Mouse (Mus musculus) embryonic facial prominence, embryonic 15.5 days (tissue): ENCODE results near the gene Top2b. TPM values are rescaled to one million over a fixed set of nuclear protein-coding genes. Genes with fewer than 3 reads are reported as not detected.
A peak's percentile ranks its signal among the peaks of the same experiment; 100 is the strongest.

Source experiments
- ATAC-seq: fragments of 200-750 bp; cut with Nextera tagmentation; 2 replicates; pipeline ENCODE4 v1.8.0; 2017; ENCODE audit warnings: low read depth, moderate TSS enrichment; ENCODE audit not compliant: insufficient number of reproducible peaks, low FRiP score, low TSS enrichment
- H3K27ac ChIP-seq: fragments of 300-500 bp; sonication (generic); replicated peaks from 2 replicates; pipeline ENCODE4 v1.5.1; 2015; ENCODE audit warnings: mild to moderate bottlenecking, inconsistent platforms
- H3K27me3 ChIP-seq: fragments of 300-500 bp; sonication (generic); 2 replicates; pipeline ENCODE4 v1.6.1; 2015; ENCODE audit warnings: inconsistent platforms
- H3K36me3 ChIP-seq: fragments of 300-500 bp; sonication (generic); 2 replicates; pipeline ENCODE4 v1.6.1; 2015; ENCODE audit warnings: mild to moderate bottlenecking, inconsistent platforms
- H3K4me1 ChIP-seq: fragments of 300-500 bp; sonication (generic); 2 replicates; pipeline ENCODE4 v1.6.1; 2015; ENCODE audit warnings: inconsistent platforms
- H3K4me2 ChIP-seq: fragments of 300-500 bp; sonication (generic); replicated peaks from 2 replicates; pipeline ENCODE4 v1.6.1; 2015; ENCODE audit warnings: mild to moderate bottlenecking, inconsistent platforms
- H3K4me3 ChIP-seq: fragments of 300-500 bp; sonication (generic); replicated peaks from 2 replicates; pipeline ENCODE4 v1.5.1; 2015; ENCODE audit warnings: mild to moderate bottlenecking, inconsistent platforms
- H3K9ac ChIP-seq: fragments of 300-500 bp; sonication (generic); 2 replicates; pipeline ENCODE4 v1.6.1; 2015; ENCODE audit warnings: inconsistent platforms
- H3K9me3 ChIP-seq: fragments of 300-500 bp; sonication (generic); replicated peaks from 2 replicates; pipeline ENCODE4 v1.6.1; 2016; ENCODE audit warnings: inconsistent platforms
- WGBS: fragments of 180-500 bp; shearing (Covaris S2); methylation state at CpG from one replicate; pipeline ENCODE4 v1.1.7; 2015; 5-methylcytosine and 5-hydroxymethylcytosine counted together
- polyA plus RNA-seq: library from polyadenylated mRNA; unstranded; fragments of >200 nt; fragmentation: Nextera tagmentation; extraction: Ambion mirVana; gene quantifications from 2 replicates; pipeline ENCODE4 v1.2.1, GENCODE M21; 2015

The Top2b gene
- polyA plus RNA-seq, 1 experiment from 2014 or later: 49.1 TPM

DNA sequence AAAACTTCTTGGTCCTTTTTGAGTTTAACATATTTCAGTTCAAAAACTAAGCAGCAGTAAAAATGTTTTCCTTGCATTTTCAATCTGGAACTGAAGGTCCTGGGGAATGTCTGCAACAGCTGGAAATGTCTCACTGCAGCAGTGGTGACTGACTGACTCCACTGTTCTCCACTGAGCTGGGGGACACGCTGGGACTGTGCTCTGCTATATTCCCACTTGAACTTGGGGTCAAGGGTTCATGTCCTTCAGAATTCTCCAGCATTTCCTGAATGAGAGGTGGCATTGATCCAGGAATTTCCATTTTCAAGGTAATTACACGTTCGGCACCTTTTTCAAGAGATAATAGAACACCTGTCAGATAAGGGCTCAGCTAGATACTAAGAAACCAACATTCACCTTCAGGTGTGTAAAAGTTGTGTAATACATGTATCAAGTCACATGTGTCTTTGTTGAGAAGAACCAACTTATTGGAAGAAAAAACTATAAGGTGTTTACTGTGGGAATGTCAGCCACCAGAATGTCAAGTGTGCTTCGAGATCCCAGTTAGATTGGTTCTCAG is 67.0 kb downstream of the Top2b start:
- Histone ChIP-seq H3K4me2 (no peak overlapping the region), H3K36me3 (peaks cover 31% of the 10 kb centered on the region), H3K4me1 (0 out of 2 replicates have a peak, but pooled peaks cover 4% of the 10 kb centered on the region), H3K27me3 (no peaks in the 10 kb centered on the region), H3K9ac (no peak overlapping the region), H3K9me3 (no peaks in the 10 kb centered on the region), H3K27ac (no peak overlapping the region), H3K4me3 (no peak overlapping the region)
- ATAC-seq: no peak
- 50% methylated on average over 4 of the region's 4 CpGs for WGBS

DNA sequence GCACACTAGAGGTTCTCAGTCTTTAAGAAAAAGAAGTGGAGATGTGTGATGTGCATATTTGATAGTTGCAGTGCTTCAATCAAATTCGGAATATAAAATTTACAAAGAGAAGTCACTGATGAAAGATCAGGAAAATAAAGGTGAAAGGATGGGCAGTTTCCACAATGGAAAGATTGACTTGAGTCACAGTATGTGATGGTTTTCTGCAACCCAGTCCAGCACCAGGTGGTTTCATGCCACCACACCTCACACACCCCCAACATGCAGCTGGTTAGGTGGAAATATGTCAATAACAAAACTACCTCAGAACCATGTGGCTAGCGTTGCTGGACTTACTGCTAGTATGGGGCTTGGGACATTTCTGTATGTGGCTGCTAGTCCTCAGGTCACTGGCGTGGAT is 67.6 kb downstream of the Top2b start:
- no peak overlapping the region for H3K4me2 ChIP-seq
- no peak overlapping the region for H3K9ac ChIP-seq
- whole genome bisulfite sequencing: 74% methylated on average over 3 of the region's 3 CpGs
- 0 out of 2 replicates have a peak, but pooled peaks have one; percentile 5 for ATAC-seq
- H3K27me3 ChIP-seq: no peaks in the 10 kb centered on the region
- H3K9me3 ChIP-seq: no peaks in the 10 kb centered on the region
- H3K4me3 ChIP-seq: no peak overlapping the region
- H3K4me1 ChIP-seq: 0 out of 2 replicates have a peak, but pooled peaks cover 4% of the 10 kb centered on the region
- peaks cover 29% of the 10 kb centered on the region for H3K36me3 ChIP-seq
- peak overlapping the region; percentile 60; the same call in 1 of the 2 replicates for H3K27ac ChIP-seq

DNA sequence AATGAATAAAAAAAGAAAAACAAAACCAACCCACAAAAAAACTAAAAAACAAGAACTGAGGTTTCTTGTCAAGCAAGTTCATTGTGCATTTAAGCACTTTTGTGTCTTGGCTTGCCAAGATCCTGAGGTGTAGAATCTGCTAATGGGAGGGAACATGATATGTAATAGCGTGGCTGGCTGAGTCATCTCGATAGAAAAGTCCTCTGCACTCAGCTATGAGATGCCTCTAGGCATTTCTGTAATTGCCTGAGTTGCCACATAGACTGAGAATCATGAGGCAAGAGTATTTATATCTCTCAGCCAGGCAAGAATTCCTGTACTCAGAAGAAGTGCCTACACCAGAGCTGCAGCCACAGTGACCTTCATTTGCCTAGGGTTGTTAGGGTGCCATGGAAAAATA is 68.2 kb downstream of the Top2b start:
- Histone ChIP-seq H3K27ac (peak overlapping the region; percentile 60; the same call in 1 of the 2 replicates), H3K9me3 (no peaks in the 10 kb centered on the region), H3K27me3 (no peaks in the 10 kb centered on the region), H3K4me3 (no peak overlapping the region), H3K4me1 (0 out of 2 replicates have a peak, but pooled peaks cover 4% of the 10 kb centered on the region), H3K36me3 (peaks cover 28% of the 10 kb centered on the region), H3K9ac (no peak overlapping the region), H3K4me2 (no peak overlapping the region)
- peak; percentile 59 for ATAC-seq
- 33% methylated on average over 2 of the region's 2 CpGs for WGBS

DNA sequence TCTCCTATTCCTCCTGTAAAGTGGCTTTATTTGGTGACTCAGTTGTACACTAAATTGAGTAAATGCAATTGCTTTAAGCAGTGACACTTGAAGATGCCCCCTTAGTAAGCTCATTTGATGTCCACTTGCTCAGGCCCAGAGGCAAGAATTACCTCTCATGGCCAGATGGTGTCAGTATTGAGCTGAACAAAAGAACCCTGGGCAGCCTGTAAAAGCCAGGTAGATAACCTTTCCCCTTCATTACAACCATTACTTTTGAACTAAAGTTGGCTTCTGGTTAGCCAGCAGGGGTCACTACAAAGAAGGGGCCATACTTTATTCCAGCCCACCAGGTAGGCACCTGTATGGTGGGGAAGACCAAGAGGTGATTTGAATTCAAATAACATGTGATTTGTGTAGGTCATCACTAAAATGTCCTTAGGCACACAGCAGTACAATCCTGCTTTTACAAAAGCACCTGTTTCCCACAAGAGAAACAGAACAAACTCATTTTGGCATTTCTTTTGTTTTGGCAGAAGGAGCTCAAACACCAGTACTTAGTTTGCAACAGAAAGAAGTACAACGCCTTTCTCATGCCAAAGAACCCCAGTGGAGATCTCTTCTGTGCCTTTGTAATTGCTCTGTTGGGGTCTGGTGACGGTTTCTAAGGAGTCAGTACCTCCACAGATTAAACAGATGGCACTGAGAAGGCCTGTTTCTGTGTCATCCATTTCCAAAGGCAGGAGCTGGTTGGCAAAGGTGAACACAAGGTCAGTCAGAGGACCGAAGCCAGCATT is 69.6 kb downstream of the Top2b start:
- Histone ChIP-seq H3K36me3 (peaks cover 28% of the 10 kb centered on the region), H3K4me1 (0 out of 2 replicates have a peak, but pooled peaks cover 4% of the 10 kb centered on the region)

DNA sequence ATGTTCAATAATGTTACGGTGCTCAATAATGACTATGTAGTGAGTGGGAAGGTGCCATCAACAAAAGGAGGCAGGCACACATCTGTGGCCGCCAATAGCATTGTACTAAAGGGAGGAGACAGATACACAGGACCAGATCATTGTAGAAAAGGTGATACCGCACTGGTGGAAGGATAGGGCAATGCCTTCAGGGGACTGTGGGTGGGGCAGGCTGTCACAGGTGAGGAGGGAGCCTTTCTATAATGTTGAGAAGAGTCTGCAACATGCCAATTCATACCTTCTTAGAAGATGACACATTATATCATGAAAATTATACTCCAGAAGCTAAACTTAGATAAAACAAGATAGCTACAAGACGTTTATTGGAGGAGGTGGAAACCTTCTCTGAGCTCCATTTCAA is 72.4 kb downstream of the Top2b start:
- H3K36me3 ChIP-seq: peaks cover 14% of the 10 kb centered on the region; the same call in 1 of the 2 replicates
- no peak for ATAC-seq
- H3K4me2 ChIP-seq: no peak overlapping the region
- no peak overlapping the region for H3K27ac ChIP-seq
- no peak overlapping the region for H3K4me3 ChIP-seq
- H3K4me1 ChIP-seq: peaks cover 4% of the 10 kb centered on the region; the same call in 1 of the 2 replicates
- H3K9ac ChIP-seq: no peak overlapping the region
- 80% methylated on average over 4 of the region's 4 CpGs for WGBS
- no peaks in the 10 kb centered on the region for H3K9me3 ChIP-seq
- no peaks in the 10 kb centered on the region for H3K27me3 ChIP-seq

More for the DNA sequence above, 69.6 kb downstream of the Top2b start:
- H3K9me3 ChIP-seq: no peaks in the 10 kb centered on the region
- no peak overlapping the region for H3K27ac ChIP-seq
- H3K4me3 ChIP-seq: no peak overlapping the region
- no peak for ATAC-seq
- H3K9ac ChIP-seq: no peak overlapping the region
- 61% methylated on average over 3 of the region's 3 CpGs for WGBS
- H3K27me3 ChIP-seq: no peaks in the 10 kb centered on the region
- H3K4me2 ChIP-seq: no peak overlapping the region

DNA sequence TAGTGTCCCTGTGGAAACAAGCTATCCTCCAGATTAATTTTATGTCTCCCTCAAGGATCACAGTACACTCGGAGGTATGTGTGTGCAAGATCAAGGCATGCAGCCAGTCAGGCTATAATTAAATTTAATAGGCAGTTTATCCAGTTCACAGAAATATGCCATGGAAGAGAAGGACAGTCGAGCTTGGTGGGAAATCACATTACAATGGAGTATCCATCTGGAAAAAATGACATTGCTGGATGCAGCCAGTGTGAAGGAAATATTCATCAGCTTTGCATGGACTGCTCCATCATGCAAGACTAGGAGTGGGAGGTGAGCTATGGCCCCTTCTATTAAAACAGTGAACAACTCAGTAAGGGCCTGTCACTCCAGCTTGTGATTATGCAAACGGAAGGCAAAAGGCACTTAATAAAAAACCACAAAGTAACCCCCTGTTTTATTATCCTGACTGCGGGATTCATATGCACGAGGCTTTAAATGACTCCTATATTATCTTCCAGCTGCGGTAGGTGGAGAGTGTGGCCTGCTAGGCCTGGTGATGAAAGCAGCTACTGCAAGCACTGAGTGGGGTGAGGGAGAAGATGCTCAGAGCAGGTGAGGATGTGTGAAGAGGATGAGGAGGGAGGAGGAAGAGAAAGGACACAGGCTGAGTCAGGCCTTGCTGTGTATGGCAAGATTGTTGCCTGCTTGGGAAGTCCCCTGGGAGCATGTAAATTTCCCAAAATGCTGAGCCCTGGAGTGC is 74.6 kb downstream of the Top2b start:
- H3K9ac ChIP-seq: no peak overlapping the region
- no peak overlapping the region for H3K4me3 ChIP-seq
- H3K27ac ChIP-seq: no peak overlapping the region
- WGBS: 53% methylated on average over 6 of the region's 6 CpGs
- H3K27me3 ChIP-seq: no peaks in the 10 kb centered on the region
- ATAC-seq: no peak
- H3K4me2 ChIP-seq: no peak overlapping the region
- no peaks in the 10 kb centered on the region for H3K9me3 ChIP-seq
- H3K36me3 ChIP-seq: peaks cover 14% of the 10 kb centered on the region; the same call in 1 of the 2 replicates
- H3K4me1 ChIP-seq: no peaks in the 10 kb centered on the region; the same call in 1 of the 2 replicates

DNA sequence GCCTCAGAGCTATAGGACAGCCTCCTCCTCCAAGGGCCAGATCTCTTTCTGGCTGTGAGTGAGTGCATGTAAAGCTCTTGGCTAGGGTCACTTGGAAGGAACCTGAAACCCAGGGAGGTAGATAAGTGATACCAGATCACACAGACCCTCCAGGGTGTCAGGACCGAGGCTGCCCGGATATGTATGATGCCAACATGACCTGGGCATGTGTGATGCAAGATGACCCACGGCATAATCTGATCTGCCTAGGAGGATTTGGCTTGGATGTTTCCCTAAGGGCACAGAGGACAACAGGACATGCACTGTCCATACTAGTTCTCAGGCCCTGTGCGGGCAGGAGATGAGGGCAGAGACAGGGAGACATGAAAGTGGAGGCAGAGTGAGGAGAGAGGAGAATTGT is 79.9 kb downstream of the Top2b start:
- no peak overlapping the region for H3K27ac ChIP-seq
- H3K9me3 ChIP-seq: no peaks in the 10 kb centered on the region
- no peaks in the 10 kb centered on the region for H3K27me3 ChIP-seq
- H3K4me2 ChIP-seq: no peak overlapping the region
- 45% methylated on average over 4 of the region's 4 CpGs for WGBS
- no peaks in the 10 kb centered on the region; the same call in 1 of the 2 replicates for H3K4me1 ChIP-seq
- H3K4me3 ChIP-seq: no peak overlapping the region
- H3K36me3 ChIP-seq: no peaks in the 10 kb centered on the region
- no peak for ATAC-seq
- H3K9ac ChIP-seq: no peak overlapping the region

DNA sequence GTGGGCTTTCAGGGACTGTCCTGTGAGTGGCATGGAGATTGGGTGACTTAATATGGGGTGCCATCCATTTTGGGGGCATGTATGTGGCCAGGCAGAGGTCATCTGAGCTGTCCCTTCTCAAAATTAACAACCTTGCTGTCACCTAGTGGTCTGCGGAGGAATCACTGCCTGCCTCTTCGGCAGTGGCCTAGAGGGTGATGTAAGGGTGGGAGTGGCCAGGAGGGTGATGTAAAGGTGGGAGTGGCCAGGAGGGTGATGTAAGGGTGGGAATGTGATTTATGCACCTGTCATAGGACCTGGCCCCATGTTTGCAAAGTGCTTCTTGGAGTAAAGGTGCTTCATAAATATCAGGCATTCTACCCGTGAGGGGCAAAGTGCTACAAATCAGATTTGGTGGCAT is 82.6 kb downstream of the Top2b start:
- no peaks in the 10 kb centered on the region for H3K27me3 ChIP-seq
- no peaks in the 10 kb centered on the region for H3K9me3 ChIP-seq
- no peak for ATAC-seq
- H3K9ac ChIP-seq: no peak overlapping the region
- H3K4me3 ChIP-seq: no peak overlapping the region
- WGBS: 46% methylated on average over 3 of the region's 3 CpGs
- no peak overlapping the region for H3K27ac ChIP-seq
- no peak overlapping the region for H3K4me2 ChIP-seq
- no peaks in the 10 kb centered on the region for H3K36me3 ChIP-seq
- no peaks in the 10 kb centered on the region for H3K4me1 ChIP-seq

DNA sequence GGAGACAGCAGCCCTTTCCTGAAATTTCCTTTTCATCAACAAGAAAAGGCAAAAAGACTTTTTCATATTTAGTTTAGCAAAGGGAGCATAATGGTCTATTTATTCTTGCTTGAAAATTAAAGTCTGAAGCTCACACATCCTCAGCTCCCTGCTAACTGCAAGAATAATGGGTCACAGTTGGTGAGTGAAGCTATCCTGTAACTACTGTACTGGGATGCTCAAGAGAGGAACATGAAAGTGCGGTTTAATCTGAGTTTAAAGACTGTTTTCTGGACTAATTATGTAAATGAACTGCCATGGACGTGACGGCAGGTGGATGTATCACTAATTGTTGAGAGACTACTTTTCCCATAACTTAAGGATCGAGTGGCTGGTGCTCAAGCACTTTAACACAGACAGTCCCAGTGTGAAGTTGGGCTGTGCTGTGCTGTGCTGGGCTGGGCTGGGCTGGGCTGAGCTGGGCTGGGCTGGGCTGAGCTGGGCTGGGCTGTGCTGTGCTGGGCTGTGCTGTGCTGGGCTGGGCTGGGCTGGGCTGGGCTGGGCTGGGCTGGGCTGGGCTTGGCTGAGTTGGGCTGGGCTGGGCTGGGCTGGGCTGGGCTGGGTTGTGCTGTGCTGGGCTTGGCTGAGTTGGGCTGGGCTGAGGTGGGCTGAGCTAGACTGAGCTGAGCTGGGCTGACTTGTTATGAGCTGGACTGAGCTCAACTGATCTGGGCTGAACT is 83.4 kb downstream of the Top2b start:
- Histone ChIP-seq H3K9me3 (no peaks in the 10 kb centered on the region), H3K4me3 (no peak overlapping the region), H3K4me2 (no peak overlapping the region), H3K27ac (no peak overlapping the region), H3K4me1 (no peaks in the 10 kb centered on the region), H3K36me3 (no peaks in the 10 kb centered on the region), H3K27me3 (no peaks in the 10 kb centered on the region), H3K9ac (no peak overlapping the region)
- 42% methylated on average over 4 of the region's 4 CpGs for WGBS
- peak; percentile 83 for ATAC-seq

DNA sequence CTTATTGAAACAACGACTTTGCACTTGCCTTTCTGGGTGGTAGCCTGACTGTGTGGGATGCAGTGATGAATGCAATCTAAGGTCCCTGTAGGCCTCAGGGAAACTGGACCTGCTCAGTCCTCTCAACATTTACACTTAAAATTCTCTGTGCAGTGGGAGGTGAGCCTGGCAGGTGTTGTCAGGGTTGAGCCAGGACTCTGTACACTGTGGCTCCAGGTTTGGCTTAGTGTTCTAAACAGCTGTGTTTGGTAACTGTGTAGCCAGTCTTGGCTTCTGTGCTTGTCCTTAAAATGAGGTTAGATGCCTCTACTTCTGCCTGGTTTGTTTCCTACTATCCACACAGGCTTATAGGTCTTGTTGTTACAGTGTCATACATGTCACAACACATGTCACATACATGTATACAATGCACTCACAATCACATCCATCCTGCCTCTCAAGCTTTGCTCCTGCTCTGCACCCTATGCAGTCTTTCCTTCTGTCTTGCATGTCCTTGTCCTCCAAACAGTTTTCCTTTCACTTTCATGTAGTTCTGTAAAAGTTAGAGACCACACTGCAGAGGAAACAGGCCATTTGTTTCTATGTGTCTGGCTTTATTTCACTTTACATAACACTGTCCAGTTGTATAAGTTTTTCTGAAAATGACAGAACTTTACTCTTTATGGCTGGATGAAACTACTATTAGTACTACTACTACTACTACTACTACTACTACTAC is 113.8 kb downstream of the Top2b start:
- no peak overlapping the region for H3K4me2 ChIP-seq
- peaks cover 8% of the 10 kb centered on the region; the same call in 1 of the 2 replicates for H3K4me1 ChIP-seq
- no peaks in the 10 kb centered on the region for H3K36me3 ChIP-seq
- no peaks in the 10 kb centered on the region for H3K9me3 ChIP-seq
- H3K9ac ChIP-seq: no peak overlapping the region
- no peaks in the 10 kb centered on the region for H3K27me3 ChIP-seq
- H3K27ac ChIP-seq: no peak overlapping the region
- 94% methylated on average over 1 of the region's 1 CpGs for WGBS
- no peak for ATAC-seq
- H3K4me3 ChIP-seq: no peak overlapping the region
